Mouse (Mus musculus) frontal cortex, postnatal 36 days (tissue): ENCODE data around the gene Garem2.

ENCODE experiments used
- DNase-seq, 2 experiments: peaks; one replicate each; pipeline ENCODE4 v3.0.0; 2022; ENCODE audit warnings: low spot score in 2 of 2

Gene Garem2

DNA sequence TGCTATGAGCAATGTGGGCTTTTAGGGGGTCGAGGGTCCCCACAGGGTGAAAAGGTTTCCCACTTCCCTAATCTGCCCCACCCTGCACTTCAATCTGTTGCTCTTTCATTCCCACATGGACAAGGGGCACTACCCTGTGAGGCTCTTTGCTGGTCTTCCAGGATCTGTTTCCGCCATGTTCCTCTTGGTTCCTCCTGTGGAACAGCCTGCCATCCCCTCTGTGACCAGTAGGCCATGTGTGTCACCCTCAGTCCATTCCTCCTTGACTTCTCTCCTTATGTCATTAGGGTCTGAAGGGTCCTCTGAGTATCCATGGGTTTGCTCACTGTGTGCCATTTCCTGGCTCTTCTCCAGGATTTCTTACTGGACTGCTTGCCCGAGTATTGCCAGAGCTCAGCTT is 6.8 kb downstream of the Garem2 start:
- DNase-seq, result no peak

DNA sequence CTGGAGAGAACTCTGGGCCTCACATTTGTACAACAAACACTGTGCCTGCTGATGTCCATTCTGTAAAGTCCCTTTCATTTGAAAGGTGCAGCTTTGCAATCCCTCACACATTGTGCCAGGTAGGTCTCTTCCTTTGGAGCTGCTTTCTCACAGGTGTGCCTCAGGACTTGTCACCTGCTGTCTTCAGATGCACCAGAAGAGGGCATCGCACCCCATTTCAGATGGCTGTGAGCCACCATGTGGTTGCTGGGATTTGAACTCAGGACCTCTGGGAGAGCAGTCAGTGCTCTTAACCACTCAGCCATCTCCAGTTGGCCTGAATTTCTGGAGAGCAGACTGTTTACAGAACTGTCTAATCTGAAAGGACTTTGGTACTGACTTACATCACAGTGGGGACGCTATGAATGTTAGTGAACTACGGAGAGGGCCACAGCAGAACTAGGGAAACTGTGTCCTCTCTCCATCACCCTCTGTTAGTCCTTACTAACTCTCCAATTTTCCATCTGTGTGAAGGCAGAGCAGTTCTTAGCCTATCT is 7.6 kb downstream of the Garem2 start:
- DNase-seq, result no peak

DNA sequence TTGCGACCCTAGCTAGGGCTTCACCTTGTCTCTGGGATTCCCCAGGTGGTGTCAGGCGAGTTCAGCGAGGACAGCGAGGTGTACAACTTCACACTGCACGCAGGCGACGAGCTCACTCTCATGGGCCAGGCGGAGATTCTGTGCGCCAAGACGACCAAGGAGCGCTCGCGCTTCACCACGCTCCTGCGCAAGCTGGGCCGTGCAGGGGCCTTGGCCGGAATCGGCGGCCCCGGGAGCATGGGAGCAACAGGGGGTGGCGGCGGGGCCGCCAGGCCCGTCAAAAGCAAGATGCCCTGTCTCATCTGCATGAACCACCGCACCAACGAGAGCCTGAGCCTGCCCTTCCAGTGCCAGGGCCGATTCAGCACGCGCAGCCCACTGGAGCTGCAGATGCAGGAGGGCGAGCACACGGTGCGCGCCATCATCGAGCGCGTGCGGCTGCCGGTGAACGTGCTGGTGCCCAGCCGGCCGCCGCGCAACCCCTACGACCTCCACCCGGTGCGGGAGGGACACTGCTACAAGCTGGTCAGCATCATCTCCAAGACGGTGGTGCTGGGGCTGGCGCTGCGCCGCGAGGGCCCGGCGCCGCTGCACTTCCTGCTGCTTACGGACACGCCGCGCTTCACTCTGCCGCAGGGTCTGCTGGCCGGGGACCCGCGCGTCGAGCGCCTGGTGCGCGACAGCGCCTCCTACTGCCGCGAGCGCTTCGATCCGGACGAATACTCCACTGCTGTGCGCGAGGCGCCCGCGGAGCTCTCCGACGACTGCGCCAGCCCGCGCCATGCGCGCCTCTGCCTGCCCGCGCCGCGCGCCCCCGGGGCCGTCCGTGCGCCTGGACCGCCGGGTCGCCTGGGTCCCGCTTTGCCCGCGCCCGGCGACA is 9.2 kb downstream of the Garem2 start:
- DNase-seq, result peak; percentile 58 to 65

DNA sequence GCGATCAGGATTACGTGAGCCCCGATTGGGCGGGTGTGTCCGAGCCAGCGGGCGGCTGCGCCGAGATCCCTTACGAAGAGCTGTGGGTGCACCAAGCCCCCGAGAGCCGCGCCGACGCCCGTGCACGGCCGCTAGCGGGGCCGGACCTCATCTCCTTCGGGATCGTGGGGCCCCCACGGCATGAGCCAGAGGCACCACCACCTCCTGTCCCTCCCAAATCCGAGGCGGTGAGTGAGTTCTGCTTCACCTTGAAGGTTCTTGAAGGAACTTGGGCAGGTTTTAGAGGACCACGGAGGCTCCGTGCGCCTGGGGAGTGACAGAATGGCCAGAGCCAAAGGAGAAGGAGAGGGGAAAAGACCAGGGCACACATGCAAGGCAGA is 9.8 kb downstream of the Garem2 start:
- no peak for DNase-seq

DNA sequence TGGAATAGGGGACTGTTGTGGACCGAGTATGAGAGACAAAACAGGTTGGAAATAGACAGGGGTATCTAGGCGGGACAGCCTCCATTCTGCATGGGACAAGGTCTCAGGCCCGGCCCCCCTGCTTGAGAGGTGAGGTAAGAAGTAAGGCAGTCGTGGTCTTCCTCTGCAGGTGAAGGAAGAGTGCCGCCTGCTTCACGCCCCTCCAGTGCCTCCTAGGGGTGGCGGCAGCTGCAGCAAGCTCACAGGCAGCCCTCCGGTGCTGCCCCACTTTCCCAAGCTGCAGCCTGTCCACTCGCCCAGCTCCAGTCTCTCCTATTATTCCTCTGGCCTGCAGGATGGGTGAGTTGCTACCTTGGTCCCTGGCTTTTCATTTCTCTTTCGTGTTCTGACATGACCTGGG is 10.8 kb downstream of the Garem2 start:
- no peak for DNase-seq

DNA sequence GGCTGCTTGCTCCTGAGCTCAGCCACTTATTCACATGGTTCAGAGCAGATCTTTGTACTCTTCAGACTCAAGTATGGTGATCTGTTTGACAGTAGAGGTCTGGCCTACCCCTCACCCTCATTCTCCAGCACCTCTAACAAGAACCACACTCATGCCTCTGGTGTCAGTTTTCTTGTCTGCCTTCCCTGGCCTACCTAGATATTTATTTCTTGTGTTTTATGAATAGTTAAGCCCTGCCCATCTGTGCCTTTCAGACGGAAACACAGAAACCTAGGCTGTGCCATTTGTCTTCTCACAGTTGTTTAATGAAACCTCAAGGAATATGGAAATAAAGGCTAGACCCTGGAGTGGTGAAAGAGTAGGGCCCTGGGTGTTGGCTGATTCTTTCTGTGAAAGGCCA is 13.1 kb downstream of the Garem2 start:
- no peak for DNase-seq

DNA sequence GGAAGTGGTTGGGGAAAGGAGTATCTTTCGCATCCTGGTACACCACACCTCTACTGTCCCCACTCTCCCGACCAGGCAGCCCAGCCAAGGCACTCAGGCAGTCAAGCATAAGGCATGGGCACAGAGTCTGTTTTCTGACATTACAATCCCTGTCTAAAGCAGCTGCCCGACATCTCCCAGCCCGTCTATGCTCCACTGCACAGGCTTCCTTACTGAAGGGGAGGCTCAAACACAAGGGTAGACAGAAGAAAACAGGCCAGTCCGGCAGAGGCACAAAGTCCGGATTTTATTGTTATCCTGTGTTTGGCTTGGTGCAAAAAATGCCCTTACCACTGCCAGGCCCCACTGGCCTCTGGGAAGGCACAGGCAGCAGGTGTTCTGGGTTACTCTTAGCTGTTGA is 14.2 kb downstream of the Garem2 start:
- DNase-seq, result no peak

DNA sequence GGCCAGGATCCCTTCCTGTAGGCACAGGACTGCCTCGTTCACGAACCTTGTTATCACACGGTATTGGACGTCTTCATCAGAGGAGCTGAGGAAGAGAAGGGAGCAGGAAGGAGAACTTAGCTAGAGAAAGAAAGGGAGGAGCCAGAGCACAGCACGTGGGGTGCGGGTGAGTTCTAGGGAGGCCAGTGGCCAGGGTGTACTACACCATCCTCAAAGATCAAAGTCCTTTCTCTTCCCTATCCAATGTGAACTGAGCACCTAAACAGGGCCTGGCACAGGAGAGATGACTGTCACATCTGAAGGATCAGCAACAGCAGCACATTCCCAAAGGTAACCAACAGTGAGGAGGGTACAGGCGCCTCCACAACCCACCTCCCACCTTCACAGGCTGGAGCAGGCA is 15.1 kb downstream of the Garem2 start:
- DNase-seq, result no peak

DNA sequence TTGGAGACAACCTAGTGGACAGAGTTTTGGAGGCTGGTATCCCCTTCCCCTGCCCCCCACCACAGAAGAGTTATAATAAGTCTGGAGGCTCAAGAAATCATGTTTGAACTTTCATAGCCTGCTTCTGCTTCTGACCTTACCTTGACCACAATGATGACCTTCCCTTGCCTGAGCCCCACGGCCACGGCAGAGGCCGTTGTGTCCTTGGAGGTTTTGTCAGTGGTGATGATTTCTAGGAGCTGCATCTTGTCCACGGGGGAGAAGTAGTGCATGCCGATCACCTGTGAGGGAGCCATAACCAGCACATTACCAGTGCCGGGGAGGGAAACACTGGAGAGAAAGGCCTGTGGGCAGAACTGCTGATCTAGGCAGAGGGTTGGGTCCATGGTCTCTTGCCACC is 17.5 kb downstream of the Garem2 start:
- no peak for DNase-seq

DNA sequence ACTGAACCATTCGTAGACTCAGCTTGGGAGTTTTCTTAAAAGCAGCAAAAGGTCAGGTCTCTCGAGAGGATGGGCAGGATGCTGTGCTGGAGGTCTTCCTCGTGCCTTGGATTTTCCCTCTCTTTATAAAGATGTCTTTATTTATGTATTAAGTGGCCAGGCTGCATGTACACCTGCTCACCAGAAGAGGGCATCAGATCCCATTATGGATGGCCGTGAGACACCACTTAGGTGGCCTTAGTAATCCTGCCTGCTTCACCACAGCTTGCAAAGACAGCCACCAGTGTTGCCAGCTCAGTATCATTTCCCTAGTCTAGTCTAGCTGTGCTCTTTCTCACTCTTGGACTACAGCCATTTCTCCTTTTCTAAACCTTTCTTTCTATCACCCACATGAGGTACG is 20.6 kb downstream of the Garem2 start:
- no peak for DNase-seq

DNA sequence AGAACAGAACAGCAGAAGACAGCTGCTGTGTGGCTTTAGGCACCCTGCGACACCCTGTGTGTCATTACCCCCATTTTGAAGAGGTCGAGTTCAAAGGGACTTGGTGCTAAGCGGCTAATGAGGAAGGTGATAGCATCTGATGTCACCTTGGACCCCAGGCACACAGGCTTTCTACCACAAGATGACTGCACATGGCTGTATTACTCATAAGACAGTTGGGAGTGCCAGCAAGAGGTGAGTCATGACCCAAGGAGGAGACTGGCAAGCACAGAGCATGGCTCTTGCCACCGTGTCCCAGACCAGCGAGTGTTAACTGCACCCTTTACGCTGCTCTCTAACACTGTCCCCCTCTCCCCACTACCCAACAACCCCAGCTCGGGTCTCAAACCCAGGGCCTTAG is 21.8 kb downstream of the Garem2 start:
- no peak for DNase-seq

DNA sequence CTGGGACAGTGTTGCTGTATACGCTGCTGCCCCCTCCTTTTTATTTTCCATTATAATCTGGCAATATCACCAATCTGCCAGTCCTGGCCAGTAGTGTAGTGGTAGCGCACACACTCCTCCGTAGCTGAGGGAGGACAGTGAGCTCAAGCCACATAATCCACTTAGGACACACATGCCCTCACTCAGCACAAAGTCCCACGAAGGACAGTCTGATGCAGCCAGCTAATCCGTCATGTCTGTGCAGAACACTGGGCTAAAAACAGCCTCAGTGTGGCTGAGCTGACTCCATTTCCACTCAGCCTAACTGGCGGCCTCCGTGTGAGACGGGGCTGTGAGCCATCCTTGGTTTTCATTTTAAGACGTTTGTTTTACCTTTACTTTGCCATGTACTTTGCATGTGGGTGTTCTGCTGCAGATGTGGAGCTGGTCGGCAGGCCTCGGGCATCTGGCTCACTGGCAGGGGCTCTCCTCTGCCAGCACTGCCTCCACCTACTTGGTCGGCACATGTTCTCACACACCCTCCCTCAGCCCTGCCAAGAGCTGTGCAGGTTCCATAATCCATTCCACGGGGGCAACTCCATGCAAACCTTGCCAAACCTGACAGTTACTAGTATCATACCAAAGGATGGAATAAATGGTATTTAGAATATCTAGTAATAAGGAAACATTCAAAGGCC is 23.1 kb downstream of the Garem2 start:
- no peak for DNase-seq

DNA sequence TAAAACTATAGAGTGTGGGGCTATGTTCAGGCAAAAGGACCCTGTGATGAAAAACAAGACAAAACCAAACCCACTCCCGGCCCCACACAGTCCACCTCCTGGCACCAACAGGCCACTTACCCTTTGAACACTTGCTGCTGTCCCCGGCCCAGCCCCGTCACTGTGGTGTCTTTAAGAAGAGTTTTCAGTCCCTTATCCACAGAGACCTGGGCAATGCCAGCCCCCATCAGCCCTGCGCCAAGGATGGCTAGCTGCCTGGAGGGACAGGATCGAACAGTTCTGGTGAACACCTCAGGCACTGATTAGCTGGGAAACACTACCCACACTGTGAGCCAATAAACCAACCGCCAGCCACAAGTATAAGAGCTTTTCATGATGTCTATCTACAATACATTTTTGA is 23.7 kb downstream of the Garem2 start:
- no peak for DNase-seq

DNA sequence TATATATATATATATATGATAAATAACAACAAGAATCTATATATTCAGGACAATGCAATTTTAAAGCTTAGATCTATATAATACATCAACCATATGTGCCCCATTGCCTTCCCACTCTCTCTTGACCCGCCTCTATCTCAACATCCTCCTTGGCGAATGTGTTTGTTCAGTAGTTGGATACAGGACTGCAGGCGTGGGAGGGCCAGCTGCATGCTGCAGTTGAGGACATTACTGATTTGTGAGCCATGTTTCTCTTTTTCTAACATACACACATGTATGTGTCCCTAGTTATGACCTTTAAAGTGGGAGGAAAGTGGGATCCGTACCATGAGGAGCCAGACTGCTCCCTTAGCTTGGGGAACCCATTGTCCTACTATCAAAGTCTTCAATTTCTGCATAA is 26.3 kb downstream of the Garem2 start:
- DNase-seq, result no peak

DNA sequence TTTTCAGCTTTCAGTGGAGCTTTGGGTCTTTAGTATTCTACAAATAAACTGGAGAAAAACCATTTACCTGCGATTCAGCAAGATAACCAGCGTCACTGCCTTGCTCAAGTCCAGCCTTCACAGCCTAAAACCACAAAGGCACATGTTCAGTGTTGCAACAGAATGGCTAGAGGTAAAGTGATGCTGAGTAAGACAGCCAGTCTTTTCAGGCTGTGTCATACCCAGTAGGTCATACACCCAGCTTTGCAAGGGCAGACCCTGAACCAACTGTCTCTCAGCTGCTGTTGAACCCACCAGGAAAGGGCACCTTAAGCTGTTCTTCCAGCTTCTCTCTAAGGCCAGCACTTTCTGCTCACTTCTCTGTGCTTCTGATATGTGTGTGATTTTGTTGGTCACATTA is 27.2 kb downstream of the Garem2 start:
- no peak for DNase-seq

DNA sequence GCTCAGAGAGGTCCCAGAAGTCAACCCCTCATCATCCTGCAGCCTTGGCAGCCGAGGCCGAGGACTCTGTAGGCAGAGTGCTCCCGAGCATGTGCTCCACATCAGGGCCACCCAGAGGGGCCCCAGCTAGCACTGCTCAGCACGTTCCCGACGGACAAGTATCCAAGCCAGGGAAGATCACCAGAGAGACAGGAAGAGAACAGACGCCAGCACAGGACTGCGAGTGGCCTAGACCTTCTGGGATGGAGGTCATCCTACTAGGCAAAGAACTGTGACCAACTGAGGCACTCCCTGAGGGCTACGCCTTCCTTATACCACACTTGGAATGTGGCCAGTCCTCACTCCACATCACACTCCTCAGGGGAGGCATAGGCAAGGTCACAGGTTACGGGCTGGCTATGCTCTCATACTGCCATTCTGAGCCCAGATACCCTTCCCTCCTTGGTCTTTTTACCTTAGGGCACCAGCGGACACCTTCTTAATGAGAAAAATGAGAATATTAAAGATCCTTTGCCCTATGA is 30.8 kb downstream of the Garem2 start:
- no peak for DNase-seq

DNA sequence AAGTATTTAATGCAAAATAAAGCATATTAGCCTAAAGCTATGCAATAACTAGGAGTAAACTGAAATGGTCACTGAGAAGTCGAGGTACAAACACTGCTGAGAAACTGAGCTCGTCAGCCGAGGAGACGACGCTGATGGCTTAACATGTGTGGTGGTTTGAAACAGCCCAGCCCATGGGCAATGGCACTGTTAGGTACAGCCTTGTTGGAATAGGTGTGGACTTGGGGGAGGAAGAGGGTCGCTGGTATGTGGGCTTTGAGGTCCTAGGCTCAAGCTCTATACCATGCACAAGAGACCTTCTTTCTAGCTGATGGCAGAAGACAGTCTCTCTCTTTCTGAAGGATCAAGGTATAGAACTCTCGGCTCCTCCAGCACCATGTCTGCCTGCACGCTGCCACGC is 32.3 kb downstream of the Garem2 start:
- no peak for DNase-seq

DNA sequence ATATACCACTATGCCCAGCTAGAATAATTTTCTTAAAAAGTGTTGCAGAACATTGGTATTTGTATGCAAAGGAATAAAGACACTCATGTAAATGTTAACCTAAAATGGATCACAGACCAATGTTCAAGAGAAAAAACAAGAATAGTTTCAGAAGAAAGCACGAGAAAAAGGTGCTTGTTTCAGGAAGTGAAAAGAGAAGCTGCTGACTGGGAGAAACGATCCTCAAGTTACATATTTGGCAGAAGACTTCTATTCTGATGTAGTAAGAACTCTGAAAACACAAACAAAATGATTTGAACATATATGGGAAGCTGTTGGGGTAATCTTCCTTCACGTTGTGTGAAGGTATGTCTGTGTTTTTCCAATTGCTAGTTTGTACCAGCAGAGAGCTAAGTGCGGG is 33.2 kb downstream of the Garem2 start:
- DNase-seq, result no peak

DNA sequence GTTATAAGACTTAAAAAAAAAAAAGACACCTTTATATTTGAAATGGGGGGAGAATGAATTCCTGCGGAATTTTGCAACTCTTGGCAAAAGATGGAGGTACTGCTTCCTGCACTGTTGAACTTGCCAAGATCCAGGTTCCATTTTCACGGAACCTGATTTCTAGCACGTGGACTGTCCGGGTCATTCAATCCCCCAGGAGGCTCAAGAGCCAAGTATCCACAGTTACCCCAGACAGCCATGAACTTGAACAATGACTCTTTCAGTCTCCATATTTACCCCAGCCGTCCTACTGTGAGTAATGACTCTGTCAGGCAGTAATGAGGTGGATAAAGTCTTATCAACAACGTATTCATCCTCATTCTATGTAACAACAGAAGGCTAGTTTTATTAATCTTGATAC is 41.6 kb downstream of the Garem2 start:
- no peak for DNase-seq

DNA sequence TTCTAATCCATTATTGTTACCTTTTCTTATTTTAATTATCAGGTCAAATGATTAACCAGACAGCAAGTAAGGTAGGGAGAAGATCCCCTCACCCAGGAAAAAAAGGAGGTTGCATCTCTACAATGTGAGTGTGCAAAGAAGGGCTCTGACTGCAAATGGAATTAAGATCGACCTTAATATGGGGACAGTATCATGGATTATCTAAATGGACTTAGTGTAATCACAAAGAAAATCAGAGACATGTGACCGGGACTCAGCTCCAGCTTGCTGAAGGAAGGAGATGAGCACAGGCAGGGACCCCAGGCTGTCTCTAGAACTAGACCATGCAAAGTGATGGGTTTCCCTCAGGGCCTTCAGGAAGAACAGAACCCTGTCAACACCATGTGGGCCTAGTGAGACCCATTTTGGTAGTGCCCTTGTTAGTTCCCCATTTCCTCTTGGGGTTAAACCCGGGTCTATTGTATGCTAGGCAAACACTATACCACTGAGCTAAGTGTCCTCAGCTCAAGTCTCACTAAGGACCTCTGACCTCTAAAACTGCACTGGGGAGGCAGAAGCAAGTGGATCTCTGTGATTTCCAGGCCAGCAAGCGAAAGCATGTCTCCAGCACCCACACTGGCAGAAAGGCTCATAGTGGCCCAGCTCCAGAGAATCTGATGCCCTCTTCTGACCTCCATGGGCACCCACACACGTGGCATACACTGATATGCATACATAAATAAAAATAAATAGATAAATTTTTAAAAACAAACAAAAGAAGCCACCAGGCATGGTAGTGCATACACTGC is 43.4 kb downstream of the Garem2 start:
- no peak for DNase-seq

DNA sequence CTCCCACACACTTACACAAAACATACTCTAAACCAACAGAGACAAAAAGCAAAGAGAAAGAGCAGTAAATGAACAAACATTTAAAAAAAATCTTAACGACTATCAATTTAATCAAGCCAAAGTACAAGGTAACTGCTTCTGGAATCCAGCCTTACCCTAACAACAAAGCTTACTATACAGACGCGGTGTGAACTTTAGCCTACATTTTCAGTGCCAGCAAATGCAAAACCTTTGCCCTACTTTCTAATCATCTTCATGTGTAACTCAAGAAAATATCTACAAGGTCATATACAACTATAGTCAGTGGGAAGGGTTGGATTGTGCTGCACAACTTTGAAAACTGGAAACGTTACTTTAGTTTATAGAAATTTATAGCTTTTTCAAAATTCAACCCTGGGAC is 47.0 kb downstream of the Garem2 start:
- no peak for DNase-seq

DNA sequence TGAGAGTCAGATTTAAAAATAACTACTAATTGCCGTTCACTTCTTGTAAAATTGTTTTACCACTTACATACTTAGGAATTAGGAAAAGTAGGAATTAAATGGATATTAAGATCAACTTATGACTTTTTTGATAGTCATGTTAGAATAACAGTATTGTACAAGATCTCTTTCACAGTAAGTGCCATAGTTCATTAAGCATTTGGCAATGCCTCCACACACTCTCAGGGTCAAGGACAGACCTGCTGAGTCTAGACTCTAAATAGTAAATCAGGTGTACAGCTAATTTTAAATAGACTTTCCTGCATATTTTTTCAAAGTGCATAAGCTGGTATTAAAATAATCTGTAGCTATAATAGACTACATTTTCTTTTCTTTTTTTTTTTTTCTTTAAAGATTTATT is 47.5 kb downstream of the Garem2 start:
- no peak for DNase-seq
